Mouse (Mus musculus): ENCODE results near the gene Dcaf1.

Dcaf1 gene

DNA sequence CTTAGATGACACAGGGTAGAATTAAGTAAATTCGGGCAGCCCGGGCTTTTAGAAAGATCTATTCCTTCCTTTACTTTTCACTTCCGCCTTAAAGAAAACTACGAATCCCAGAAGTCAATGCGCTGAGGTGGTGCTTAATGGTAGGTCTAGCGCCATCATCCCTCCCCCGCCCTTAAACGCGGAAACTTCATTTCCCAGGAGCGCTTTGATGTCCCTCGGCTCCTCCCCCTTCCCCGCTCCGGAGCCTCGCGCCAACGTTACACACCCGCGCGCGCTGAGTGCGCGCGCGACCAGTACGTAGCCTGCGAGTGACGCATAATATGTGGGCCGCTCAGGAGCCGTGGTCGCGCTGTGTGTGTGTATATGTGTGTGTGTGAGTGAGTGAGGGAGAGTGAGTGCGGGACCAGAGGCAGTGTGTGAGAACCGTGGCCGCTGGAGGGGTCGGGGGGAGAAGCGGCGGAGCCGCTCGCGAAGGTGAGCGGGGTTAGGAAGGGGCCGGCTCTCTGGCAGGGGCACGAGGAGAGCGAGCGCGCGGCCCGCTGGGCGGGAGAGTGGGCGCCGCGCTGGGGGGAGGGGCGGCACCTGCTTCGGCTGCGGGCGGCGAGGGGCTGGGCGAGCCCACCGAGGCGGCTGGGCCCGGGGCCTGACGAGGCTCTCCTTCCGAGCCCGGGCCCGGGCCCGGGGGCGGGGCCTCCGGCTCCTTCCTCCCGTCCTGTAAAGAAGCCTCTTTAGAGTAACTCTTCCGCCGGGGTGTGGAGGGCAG, at the start of gene Dcaf1:
TSS of gene Dcaf1 (plus strand) at position 257 of the 763 bp plus-strand sequence.
- peak; percentile 59 to 90 for DNase-seq (ENCODE audit: low spot score in 2 of 2)

DNA sequence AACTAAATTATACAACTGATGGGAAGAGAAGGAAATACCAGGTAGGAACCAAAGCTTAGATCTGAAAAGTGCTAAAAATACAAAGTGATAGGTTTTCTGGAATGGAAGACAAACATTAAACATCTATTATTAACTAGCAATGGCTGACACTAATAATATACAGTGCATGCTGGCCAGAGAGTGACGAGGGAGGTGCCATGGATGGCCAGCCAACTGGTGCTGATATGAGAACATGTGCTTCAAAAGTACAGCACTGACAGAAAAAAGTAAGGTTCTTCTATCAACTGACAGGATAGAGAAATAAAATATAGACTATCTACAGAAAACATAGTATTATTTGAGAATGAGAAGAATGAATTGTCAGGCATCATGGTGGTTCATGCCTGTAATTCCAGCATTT, 45.6 kb upstream of the Dcaf1 start:
- no peak for DNase-seq (ENCODE audit: low spot score in 2 of 2)

DNA sequence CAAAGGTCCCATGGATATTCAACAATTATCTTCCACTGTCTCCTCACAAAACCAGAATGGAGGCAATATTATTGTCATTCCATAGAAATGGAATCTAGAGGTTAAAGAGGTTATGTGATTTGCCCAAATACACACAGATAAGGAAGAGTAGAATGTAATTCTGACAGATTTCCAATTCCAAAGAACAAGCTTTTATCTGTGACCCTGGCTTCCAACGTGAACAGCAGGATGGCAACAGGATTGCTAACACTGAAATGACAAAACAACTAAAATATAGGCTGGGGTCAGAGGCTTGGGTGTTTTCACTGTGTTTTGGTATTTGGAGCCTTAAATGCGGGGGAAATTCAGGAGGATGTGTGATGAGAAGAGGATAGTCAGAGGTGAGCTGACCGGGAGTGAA, 44.3 kb upstream of the Dcaf1 start:
- no peak for DNase-seq (ENCODE audit: low spot score in 2 of 2)

DNA sequence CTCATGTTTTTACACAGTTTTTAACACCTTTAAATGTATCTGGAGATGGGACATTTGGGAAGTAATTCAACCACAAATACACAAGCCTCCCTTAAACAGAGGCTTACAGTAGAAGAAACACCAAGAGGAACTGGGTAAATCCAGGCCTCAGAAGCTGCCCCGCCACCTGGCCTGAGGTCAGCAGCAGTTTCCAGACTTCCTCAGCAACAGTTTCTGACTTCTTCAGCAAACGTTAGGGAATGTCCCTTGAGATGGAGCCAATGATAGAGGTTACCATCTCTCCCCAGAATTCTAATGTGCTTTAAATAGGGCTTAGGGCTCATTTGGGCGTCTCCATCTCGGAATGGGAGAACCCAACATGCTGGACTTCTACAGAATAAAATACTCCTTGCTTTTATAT, 43.4 kb upstream of the Dcaf1 start:
- DNase-seq (ENCODE audit: low spot score in 2 of 2) = no peak

DNA sequence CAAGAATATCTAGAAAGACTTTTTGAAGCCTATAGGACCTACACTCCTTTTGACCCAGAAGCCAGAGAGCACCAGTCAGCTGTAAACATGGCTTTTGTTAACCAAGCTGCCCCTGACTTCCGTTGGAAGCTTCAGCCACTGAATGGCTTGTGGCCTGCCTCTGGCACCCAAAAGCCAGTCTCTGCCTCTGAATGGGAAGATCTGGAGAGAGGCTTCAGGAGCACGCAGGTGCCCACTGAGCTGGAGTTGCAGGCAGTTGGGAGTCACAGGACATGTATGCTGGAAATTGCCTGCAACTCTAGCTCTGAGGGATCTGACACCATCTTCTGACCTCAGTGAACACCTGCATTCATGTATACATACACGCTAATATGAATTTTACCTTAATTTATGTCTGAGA, 41.6 kb upstream of the Dcaf1 start:
- DNase-seq (ENCODE audit: low spot score in 2 of 2) = no peak

DNA sequence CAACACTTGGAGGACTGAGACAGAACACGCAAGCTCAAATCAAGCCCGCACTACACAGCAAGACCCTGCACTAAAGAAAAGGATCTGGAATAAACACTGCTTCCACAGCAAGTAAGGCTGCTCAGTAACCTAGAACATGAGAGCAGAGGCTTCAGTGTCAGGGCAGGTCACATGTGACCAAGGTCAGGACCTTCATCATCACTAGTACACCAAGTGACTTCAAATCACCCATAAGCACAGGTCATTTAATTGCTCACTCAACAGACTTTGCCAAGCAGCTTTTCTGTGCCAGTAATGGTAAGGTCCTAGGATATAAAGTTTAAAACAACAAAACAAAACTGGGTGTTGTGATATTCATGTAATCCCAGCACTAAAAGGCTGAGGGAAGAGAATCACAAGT, 38.1 kb upstream of the Dcaf1 start:
- DNase-seq (ENCODE audit: low spot score in 2 of 2) = no peak

DNA sequence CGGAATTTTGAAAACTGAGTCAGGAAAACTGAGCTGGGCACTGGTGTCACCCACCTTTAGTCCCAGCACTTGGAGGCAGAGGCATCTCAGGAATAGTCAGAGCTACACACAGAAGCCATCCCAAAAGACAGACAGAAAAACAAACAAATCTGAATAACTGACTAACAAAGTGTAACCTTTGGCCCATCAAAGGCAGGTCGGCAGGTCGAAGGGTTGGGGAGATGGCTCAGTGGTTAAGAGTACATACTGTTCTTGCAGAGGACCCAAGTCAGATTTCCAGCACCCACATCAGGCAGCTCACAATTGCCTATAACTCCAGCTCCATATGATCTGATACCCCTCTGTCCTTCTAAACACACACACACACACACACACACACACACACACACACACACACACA, 36.5 kb upstream of the Dcaf1 start:
- DNase-seq (ENCODE audit: low spot score in 2 of 2) = no peak

DNA sequence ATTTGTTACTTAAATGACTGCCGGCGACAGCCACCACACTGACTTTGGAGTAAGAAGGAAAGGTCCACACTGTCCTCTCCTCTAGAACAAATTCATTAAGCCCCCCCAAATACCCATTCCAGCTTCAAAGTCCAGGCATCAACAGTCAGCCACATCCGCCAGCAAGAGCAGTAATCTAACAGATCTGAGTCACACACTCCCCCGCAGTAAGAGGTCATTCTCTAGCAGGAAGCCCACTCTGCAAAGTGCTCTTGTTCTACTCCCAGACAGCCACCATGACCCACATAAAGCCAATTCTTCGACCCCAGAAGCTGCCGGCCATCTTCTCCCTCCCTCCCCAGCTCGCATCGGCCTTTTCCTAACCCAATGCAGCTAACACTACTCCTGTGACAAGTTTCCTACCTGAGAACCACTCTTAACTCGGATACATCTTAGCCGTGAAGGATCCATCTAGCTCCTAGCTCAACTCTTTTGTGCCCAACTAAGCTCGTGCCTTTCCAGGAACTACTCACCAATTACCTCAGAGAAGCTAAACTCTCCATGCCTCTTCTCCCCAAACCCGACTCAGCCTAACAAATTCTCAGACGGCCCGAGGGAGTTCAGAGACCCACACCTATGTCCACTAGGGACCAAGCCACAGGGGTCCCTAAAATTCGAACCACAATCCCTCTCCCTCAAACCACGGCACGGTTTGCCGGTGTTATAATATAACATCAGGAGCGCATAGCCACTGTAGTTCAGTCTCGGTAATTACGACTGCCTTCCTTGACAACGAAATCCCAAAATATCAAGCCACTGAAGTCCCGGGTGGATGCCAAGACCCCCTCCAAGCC, 33.5 kb upstream of the Dcaf1 start:
- DNase-seq (ENCODE audit: low spot score in 2 of 2) = no peak

DNA sequence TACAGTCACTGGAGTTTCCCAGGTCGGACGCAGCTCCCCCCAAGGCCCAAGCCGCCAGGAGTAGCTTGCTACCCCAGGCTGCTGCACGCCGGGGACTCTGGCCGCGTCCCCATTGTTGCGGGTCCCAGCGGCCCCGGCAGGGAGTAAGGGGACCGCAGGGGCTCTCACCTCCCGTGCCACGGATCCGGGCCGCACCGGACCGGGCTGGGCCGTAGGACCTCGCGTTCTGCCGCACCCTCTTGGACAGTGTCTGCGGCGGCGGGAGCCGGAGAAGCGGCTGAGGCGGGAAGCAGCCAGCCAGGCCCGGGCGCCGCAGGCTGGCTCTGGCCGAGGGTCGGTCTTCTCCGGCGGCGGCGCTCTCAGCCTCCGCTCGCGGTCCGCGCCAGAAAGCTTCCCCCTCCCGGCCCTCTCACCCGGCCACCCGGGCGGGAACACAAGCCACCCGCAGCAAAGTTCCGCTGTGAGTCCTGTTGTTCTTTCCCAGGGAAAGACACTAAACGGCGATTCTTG, 32.8 kb upstream of the Dcaf1 start, which contains the start of gene Rad54l2:
TSS of gene Rad54l2 (minus strand) at position 383 of the 510 bp plus-strand sequence.
- DNase-seq (ENCODE audit: low spot score in 2 of 2) = peak; percentile 82 to 93

DNA sequence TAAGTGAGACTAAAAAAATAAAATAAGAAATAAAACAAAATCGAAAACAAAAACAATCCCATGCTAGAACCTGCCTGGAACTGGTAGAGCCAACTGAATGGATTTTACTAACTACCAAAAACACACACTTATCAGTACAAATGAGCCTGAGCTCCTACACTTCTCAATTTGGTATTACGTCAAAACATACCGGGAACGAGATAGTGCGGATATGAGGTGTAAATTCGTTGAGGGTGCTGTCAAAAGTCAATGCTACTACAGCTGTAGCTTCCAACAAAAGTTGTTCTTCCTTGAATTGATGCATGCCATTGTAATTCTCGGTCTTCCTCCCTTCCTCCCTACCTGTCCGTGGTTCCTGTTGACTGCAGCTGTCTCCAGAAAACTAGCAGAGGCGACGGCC, 32.3 kb upstream of the Dcaf1 start:
- peak in 1 of 2 experiments; percentile 4 for DNase-seq (ENCODE audit: low spot score in 2 of 2)

DNA sequence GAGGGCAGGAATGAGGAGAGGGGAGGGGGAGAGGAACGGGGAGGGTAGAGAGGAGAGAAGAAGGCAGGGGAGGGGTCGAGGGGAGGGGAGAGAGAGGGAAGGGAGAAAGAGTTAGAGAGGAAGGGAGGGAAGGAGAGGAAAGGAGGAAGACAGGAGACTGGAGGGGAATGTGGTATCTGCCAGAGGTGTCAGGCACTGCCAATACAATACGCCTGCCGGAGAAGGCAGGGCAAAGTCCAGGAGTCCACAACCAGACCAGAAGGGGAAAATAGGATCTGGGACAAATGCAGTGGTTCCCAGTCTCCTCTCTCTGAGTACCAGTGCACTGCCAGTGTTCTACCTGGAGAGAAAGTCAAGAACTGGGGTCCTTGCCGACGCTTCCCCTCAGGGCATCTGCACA, 30.8 kb upstream of the Dcaf1 start:
- no peak for DNase-seq (ENCODE audit: low spot score in 2 of 2)

DNA sequence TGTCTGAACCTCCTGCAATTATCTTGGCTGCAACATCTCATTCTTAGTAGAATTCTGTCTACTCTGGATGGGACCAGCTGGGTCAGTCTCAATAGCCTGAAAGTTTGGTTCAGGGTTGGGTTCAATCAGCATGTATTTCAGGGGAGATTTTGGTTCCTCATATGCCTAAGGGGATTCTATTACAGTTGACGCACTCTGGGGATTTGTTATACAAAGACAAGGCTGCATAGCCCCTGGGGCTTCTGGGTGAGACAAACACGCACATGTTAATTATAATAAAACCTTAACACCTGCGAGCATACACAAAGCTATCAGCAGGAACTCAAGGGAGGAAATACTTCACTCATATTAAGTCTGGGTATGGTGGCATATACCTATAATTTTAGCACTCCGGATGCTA, 15.2 kb upstream of the Dcaf1 start:
- DNase-seq (ENCODE audit: low spot score in 2 of 2) = no peak

DNA sequence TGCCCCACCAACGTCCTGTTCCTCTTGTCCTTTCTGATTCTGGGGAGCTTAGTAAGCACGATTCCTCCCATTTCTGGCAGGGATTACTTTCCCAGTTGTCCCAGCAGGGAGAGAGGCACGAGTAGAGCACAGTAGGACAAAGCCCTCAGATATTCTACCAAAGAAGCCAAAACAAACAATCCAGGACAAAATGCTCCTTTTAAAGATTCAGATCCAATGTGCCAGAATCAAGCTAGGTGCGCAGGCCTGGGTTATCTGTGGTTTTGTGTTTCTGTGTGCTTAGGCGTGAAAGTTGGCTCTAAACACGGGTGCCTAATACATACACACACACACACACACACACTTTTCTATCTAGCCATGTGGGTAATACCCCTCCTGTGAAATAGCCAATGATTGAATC, 3.5 kb upstream of the Dcaf1 start:
- DNase-seq (ENCODE audit: low spot score in 2 of 2) = no peak

DNA sequence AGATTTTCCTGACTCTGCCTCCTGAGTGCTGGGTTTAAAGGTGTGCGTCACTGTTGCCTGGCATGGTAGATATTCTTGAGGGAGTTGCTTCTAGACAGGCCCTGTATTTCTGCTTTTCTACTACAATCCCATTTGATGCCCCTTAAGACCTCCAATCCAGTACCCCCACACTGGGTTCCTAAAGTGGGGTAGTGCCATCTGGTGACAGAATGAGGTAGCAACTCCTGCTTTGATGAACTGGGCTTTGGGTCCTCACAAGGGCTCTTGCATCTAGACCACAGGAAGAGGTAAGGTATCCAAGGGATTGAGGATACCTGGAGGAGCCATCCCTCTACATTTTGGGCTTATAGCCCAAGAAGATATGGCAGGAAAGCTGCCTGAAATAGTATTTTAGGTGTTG, 2.5 kb upstream of the Dcaf1 start:
- DNase-seq (ENCODE audit: low spot score in 2 of 2) = no peak

DNA sequence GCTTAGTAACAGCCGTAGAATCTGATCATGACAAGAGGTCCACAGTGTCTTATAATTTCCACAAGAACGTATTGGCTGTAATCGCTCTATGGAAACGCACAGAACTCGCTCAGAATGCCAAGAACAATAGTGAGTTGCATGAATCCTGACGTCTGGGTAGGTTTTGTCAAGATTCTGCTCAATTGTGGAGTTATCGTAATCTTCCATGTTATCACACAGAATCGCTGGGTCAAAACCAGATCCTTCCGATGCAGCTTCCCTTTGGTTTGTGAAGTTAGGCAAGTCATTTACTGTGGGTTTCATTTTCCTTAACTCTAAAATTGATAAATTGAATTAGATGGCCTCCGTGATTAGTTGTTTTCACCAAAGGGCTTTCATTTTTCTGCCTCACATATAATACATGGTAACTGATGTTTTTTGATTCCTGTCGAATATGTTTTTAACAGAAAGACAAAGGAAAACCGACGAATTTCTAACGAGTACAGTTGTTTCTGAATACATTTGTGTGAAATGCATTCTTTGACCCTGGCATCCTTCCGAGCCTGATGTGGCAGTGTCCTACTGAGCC, 540 bp upstream of the Dcaf1 start:
- DNase-seq (ENCODE audit: low spot score in 2 of 2) = no peak

DNA sequence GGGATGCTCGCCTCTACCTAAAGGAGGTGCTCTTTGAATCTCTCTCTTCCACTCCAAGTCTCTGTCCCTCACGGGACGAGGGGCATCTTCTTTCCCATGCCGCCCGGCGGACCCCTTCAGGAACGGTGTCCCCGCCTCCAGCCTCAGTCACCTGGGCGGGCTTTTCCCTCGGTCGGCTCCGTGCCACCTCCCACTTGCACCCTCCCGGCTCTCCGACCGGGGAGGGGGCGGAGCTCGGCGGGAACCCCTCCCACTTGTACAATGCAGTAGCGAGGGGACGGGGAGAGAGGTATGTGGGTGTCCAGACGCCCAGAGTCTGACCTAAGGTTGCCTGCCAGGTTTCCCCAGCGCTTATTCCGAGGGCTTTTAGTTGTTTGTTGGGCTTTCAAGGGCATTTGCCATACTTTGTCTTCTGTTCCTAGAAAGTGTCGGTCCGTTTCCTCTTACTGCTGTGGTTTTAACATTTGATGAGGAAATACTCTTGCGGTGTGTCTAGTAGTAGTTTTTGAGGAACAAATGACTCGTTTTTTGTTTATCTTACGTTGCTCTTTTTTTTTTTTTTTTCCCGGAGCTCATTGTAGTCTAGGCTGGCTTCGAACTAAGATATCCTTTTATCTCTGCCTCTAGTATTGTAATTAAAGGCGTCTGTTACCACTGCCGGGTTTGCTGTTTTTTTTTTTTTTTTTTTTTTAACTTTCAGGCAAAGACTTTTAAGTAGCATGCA, 869 bp downstream of the Dcaf1 start:
- DNase-seq (ENCODE audit: low spot score in 2 of 2) = peak; percentile 77 to 84

DNA sequence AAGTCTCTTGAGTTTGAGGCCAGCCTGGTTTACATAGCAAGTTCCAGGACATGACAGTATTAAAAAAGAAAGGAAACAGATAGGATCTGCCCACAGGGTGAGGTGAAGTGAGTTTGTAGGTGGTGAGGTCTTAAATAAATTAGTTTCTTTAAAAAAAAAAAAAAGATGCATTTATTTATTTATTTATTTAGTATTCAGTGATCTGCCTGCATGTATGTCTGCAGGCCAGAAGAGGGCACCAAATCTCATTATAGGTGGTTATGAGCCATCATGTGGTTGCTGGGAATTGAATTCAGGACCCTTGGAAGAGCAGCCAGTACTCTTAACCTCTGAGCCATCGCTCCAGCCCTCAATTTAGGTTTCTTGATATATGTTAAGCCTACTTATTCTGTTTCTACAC, 18.9 kb downstream of the Dcaf1 start:
- no peak for DNase-seq (ENCODE audit: low spot score in 2 of 2)

DNA sequence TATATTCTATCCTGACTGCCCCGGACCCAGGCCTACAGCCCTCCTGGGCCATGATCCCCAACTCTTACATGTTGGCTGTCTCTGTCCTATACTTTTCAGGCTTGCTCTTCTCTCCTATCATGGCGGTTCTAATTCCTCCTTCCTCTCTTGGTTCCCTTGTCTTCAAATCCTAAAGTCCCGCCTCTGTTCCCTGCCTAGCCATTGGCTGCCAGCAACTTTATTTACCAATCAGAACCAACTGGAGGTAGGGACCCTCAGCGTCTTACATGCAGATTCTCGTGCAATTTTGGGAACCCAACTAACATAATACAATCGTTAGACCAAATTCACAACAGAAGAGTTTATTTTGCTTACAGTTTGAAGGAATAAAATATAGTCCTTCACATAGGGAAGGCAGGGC, 21.1 kb downstream of the Dcaf1 start:
- DNase-seq (ENCODE audit: low spot score in 2 of 2) = no peak

DNA sequence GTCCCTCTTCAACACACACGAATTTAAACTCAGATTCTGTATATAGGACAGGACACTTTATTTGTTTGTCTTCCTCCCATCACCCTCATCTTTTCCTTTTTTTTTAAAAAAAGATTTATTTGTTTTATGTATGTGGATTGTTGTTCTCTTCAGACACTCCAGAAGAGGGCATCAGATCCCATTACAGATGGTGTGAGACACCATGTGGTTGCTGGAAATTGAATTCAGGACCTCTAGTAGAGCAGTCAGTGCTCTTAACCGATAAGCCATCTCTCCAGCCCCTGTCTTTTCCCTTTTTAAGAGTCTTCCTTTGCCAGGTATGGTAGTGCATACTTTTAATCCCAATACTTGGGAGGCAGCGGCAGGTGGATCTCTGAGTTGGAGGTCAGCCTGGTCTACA, 35.0 kb downstream of the Dcaf1 start:
- DNase-seq (ENCODE audit: low spot score in 2 of 2) = no peak

DNA sequence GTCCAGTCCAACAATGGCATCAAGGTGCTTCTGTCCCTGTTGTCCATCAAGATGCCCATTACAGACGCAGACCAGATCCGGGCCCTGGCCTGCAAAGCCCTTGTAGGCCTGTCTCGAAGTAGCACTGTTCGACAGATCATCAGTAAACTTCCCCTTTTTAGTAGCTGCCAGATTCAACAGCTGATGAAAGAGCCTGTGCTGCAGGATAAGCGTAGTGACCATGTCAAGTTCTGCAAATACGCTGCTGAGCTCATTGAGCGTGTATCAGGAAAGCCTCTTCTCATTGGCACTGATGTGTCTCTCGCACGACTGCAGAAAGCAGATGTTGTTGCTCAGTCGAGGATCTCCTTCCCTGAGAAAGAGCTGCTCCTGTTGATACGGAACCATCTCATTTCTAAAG, 36.4 kb downstream of the Dcaf1 start:
- no peak for DNase-seq (ENCODE audit: low spot score in 2 of 2)

DNA sequence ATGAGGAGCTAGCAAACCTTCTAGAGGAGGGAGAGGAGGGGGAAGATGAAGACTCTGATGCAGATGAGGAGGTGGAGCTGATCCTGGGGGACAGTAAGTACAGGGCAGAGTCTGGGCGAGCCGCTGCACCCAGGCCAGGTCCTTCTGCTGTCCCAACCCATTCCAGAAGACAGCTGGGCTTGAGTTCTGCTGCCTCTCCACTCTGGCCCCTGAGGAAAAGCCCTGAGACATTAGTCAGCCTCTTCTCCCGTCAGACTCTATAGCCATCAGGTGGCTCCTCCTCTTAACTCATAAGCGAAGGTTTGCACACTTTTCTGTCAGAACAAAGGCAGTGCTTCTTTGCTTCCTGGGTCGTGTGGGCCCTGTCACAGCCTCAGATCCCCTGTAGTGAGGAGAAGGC, 52.5 kb downstream of the Dcaf1 start:
- no peak for DNase-seq (ENCODE audit: low spot score in 2 of 2)

DNA sequence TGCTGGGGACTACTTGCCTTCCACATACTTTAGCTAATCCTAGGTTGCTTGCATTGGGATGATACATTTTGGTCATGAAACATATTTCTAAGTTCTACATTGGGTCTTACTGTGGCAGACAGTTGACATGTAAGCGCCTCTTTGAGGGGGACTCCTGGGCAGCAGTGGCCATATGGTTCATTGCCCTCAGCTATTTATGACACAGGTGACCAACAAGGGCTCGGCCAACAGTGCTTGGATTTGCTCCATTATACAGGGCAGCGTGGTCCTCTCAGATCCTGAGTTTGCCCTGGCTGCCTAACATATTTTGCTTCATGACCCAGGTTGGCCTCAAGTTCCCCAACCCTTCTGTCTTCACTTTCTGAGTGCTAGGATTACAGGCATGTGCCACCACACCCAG, 55.0 kb downstream of the Dcaf1 start:
- DNase-seq (ENCODE audit: low spot score in 2 of 2) = no peak
